Mouse (Mus musculus): ENCODE measurements at regions not wholly inside any gene's neighbourhood (a gene's known extent, or its start where the extent isn't known, plus 50 kb on each side); places are given as distances from the start of the nearest gene placed in this dataset.

- Histone ChIP-seq H3K4me3 (no peak overlapping the region), H3K4me1 (no peaks in the 10 kb centered on the region), H3K27ac (replicated peaks) (no peak overlapping the region), H3K9me3 (replicated peaks) (no peaks in the 10 kb centered on the region), H3K27me3 (ENCODE audit: low read depth, poor library complexity, severe bottlenecking) (no peaks in the 10 kb centered on the region), H3K36me3 (no peaks in the 10 kb centered on the region)
- DNase-seq (ENCODE audit: low spot score) = no peak
- 96% methylated on average over 3 of the region's 3 CpGs for WGBS
These were observed 388.4 kb downstream of the Lmo7 start for GRCm38 (mm10) chr14:102118166-102118565.

GRCm38 (mm10) chr14:102106165-102106564 is 376.4 kb downstream of the Lmo7 start:
- Histone ChIP-seq H3K9me3 (replicated peaks) (no peaks in the 10 kb centered on the region), H3K27me3 (ENCODE audit: low read depth, poor library complexity, severe bottlenecking) (no peaks in the 10 kb centered on the region), H3K4me1 (no peaks in the 10 kb centered on the region), H3K4me3 (no peak overlapping the region), H3K27ac (replicated peaks) (no peak overlapping the region), H3K36me3 (no peaks in the 10 kb centered on the region)
- DNase-seq (ENCODE audit: low spot score) = no peak
- 85% methylated on average over 3 of the region's 3 CpGs for WGBS

- DNase-seq (ENCODE audit: low spot score) = no peak
- Histone ChIP-seq H3K9me3 (replicated peaks) (no peaks in the 10 kb centered on the region), H3K36me3 (no peaks in the 10 kb centered on the region), H3K4me1 (no peaks in the 10 kb centered on the region), H3K4me3 (no peak overlapping the region), H3K27me3 (ENCODE audit: low read depth, poor library complexity, severe bottlenecking) (no peaks in the 10 kb centered on the region), H3K27ac (replicated peaks) (no peak overlapping the region)
- WGBS = 93% methylated on average over 1 of the region's 1 CpGs
These were observed 364.3 kb downstream of the Lmo7 start for GRCm38 (mm10) chr14:102094105-102094504.

- 85% methylated on average over 6 of the region's 6 CpGs for WGBS
- Histone ChIP-seq H3K27me3 (ENCODE audit: low read depth, poor library complexity, severe bottlenecking) (no peaks in the 10 kb centered on the region), H3K4me3 (no peak overlapping the region), H3K9me3 (replicated peaks) (no peaks in the 10 kb centered on the region), H3K4me1 (no peaks in the 10 kb centered on the region), H3K27ac (replicated peaks) (no peak overlapping the region), H3K36me3 (no peaks in the 10 kb centered on the region)
- no peak for DNase-seq (ENCODE audit: low spot score)
These were observed 362.8 kb downstream of the Lmo7 start for GRCm38 (mm10) chr14:102092557-102092956.

GRCm38 (mm10) chr14:102048932-102049331 is 319.2 kb downstream of the Lmo7 start:
- Histone ChIP-seq H3K27ac (replicated peaks) (no peak overlapping the region), H3K27me3 (ENCODE audit: low read depth, poor library complexity, severe bottlenecking) (no peaks in the 10 kb centered on the region), H3K36me3 (no peaks in the 10 kb centered on the region), H3K4me3 (no peak overlapping the region), H3K4me1 (no peaks in the 10 kb centered on the region), H3K9me3 (replicated peaks) (no peaks in the 10 kb centered on the region)
- no peak for DNase-seq (ENCODE audit: low spot score)
- 18% methylated on average over 3 of the region's 3 CpGs for WGBS

- no peaks in the 10 kb centered on the region for H3K9me3 ChIP-seq (replicated peaks)
- DNase-seq (ENCODE audit: low spot score) = no peak
- H3K4me1 ChIP-seq = no peaks in the 10 kb centered on the region
- H3K36me3 ChIP-seq = no peaks in the 10 kb centered on the region
- H3K4me3 ChIP-seq = no peak overlapping the region
- 83% methylated on average over 1 of the region's 3 CpGs for WGBS
- no peak overlapping the region for H3K27ac ChIP-seq (replicated peaks)
- no peaks in the 10 kb centered on the region for H3K27me3 ChIP-seq (ENCODE audit: low read depth, poor library complexity, severe bottlenecking)
These were observed 318.7 kb downstream of the Lmo7 start for GRCm38 (mm10) chr14:102048485-102048884.

GRCm38 (mm10) chr14:102038145-102038544 is 308.4 kb downstream of the Lmo7 start:
- no peak for DNase-seq (ENCODE audit: low spot score)
- H3K4me3 ChIP-seq = no peak overlapping the region
- no peak overlapping the region for H3K27ac ChIP-seq (replicated peaks)
- WGBS = 82% methylated on average over 2 of the region's 2 CpGs
- no peaks in the 10 kb centered on the region for H3K4me1 ChIP-seq
- no peaks in the 10 kb centered on the region for H3K27me3 ChIP-seq (ENCODE audit: low read depth, poor library complexity, severe bottlenecking)
- H3K9me3 ChIP-seq (replicated peaks) = no peaks in the 10 kb centered on the region
- no peaks in the 10 kb centered on the region for H3K36me3 ChIP-seq

GRCm38 (mm10) chr14:102037487-102037886 is 307.7 kb downstream of the Lmo7 start:
- Histone ChIP-seq H3K4me1 (no peaks in the 10 kb centered on the region), H3K27me3 (ENCODE audit: low read depth, poor library complexity, severe bottlenecking) (no peaks in the 10 kb centered on the region), H3K27ac (replicated peaks) (no peak overlapping the region), H3K36me3 (no peaks in the 10 kb centered on the region), H3K9me3 (replicated peaks) (no peaks in the 10 kb centered on the region), H3K4me3 (no peak overlapping the region)
- DNase-seq (ENCODE audit: low spot score) = no peak
- WGBS = 96% methylated on average over 5 of the region's 5 CpGs

- no peaks in the 10 kb centered on the region for H3K27me3 ChIP-seq (ENCODE audit: low read depth, poor library complexity, severe bottlenecking)
- DNase-seq (ENCODE audit: low spot score) = no peak
- H3K27ac ChIP-seq (replicated peaks) = no peak overlapping the region
- 87% methylated on average over 10 of the region's 10 CpGs for WGBS
- H3K4me1 ChIP-seq = no peaks in the 10 kb centered on the region
- H3K9me3 ChIP-seq (replicated peaks) = no peaks in the 10 kb centered on the region
- H3K36me3 ChIP-seq = no peaks in the 10 kb centered on the region
- no peak overlapping the region for H3K4me3 ChIP-seq
These were observed 301.5 kb downstream of the Lmo7 start for GRCm38 (mm10) chr14:102031047-102031903.

- H3K27me3 ChIP-seq (ENCODE audit: low read depth, poor library complexity, severe bottlenecking) = no peaks in the 10 kb centered on the region
- no peaks in the 10 kb centered on the region for H3K4me1 ChIP-seq
- no peak overlapping the region for H3K27ac ChIP-seq (replicated peaks)
- no peaks in the 10 kb centered on the region for H3K9me3 ChIP-seq (replicated peaks)
- DNase-seq (ENCODE audit: low spot score) = no peak
- 74% methylated on average over 3 of the region's 3 CpGs for whole genome bisulfite sequencing
- H3K36me3 ChIP-seq = no peaks in the 10 kb centered on the region
- no peak overlapping the region for H3K4me3 ChIP-seq
These were observed 294.9 kb downstream of the Lmo7 start for GRCm38 (mm10) chr14:102024646-102025045.

GRCm38 (mm10) chr14:102020161-102020605 is 290.4 kb downstream of the Lmo7 start:
- no peaks in the 10 kb centered on the region for H3K9me3 ChIP-seq (replicated peaks)
- H3K27ac ChIP-seq (replicated peaks) = no peak overlapping the region
- no peak overlapping the region for H3K4me3 ChIP-seq
- H3K27me3 ChIP-seq (ENCODE audit: low read depth, poor library complexity, severe bottlenecking) = no peaks in the 10 kb centered on the region
- H3K4me1 ChIP-seq = no peaks in the 10 kb centered on the region
- no peaks in the 10 kb centered on the region for H3K36me3 ChIP-seq
- DNase-seq (ENCODE audit: low spot score) = no peak
- WGBS = 88% methylated on average over 8 of the region's 8 CpGs

GRCm38 (mm10) chr14:102019320-102019719 is 289.6 kb downstream of the Lmo7 start:
- H3K27me3 ChIP-seq (ENCODE audit: low read depth, poor library complexity, severe bottlenecking) = no peaks in the 10 kb centered on the region
- no peak overlapping the region for H3K4me3 ChIP-seq
- WGBS = 90% methylated on average over 2 of the region's 2 CpGs
- H3K4me1 ChIP-seq = no peaks in the 10 kb centered on the region
- DNase-seq (ENCODE audit: low spot score) = no peak
- H3K27ac ChIP-seq (replicated peaks) = no peak overlapping the region
- no peaks in the 10 kb centered on the region for H3K9me3 ChIP-seq (replicated peaks)
- no peaks in the 10 kb centered on the region for H3K36me3 ChIP-seq

GRCm38 (mm10) chr14:102016572-102016971 is 286.8 kb downstream of the Lmo7 start:
- no peak overlapping the region for H3K4me3 ChIP-seq
- no peaks in the 10 kb centered on the region for H3K9me3 ChIP-seq (replicated peaks)
- no peak overlapping the region for H3K27ac ChIP-seq (replicated peaks)
- H3K4me1 ChIP-seq = no peaks in the 10 kb centered on the region
- H3K36me3 ChIP-seq = no peaks in the 10 kb centered on the region
- H3K27me3 ChIP-seq (ENCODE audit: low read depth, poor library complexity, severe bottlenecking) = no peaks in the 10 kb centered on the region
- DNase-seq (ENCODE audit: low spot score) = no peak

Measured in midbrain, embryonic 10.5 days (tissue).